Mouse (Mus musculus) midbrain, embryonic 16.5 days (tissue): Measurements from ENCODE around the gene Ncf4. TPM values are rescaled to one million over a fixed set of nuclear protein-coding genes. Genes with fewer than 3 reads are reported as not detected.

Experiments
- ATAC-seq: fragments of 200-750 bp; cut with Nextera tagmentation; 2 replicates; pipeline ENCODE4 v1.8.0; 2017; ENCODE audit warnings: moderate TSS enrichment
- H3K27ac ChIP-seq: fragments of 300-500 bp; sonication (generic); 2 replicates; pipeline ENCODE4 v1.5.1; 2014; ENCODE audit warnings: mild to moderate bottlenecking, low read length, mixed read lengths
- H3K27me3 ChIP-seq: fragments of 300-500 bp; sonication (generic); 2 replicates; pipeline ENCODE4 v1.6.1; 2014; ENCODE audit warnings: low read depth, low read length, mixed read lengths; ENCODE audit not compliant: control insufficient read depth, insufficient read depth
- H3K36me3 ChIP-seq: fragments of 300-500 bp; sonication (generic); 2 replicates; pipeline ENCODE4 v1.6.1; 2014; ENCODE audit warnings: mild to moderate bottlenecking, low read length, moderate library complexity, mixed read lengths; ENCODE audit not compliant: control insufficient read depth, insufficient read depth
- H3K4me1 ChIP-seq: fragments of 300-500 bp; sonication (generic); 2 replicates; pipeline ENCODE4 v1.6.1; 2014; ENCODE audit warnings: mild to moderate bottlenecking, low read length, mixed read lengths; ENCODE audit not compliant: control insufficient read depth, insufficient read depth
- H3K4me2 ChIP-seq: fragments of 300-500 bp; sonication (generic); 2 replicates; pipeline ENCODE4 v1.6.1; 2014; ENCODE audit warnings: mild to moderate bottlenecking, low read length, mixed read lengths
- H3K4me3 ChIP-seq: fragments of 300-500 bp; sonication (generic); 2 replicates; pipeline ENCODE4 v1.5.1; 2014; ENCODE audit warnings: low read depth, mild to moderate bottlenecking, low read length, moderate library complexity, mixed read lengths
- H3K9ac ChIP-seq: fragments of 300-500 bp; sonication (generic); 2 replicates; pipeline ENCODE4 v1.6.1; 2014; ENCODE audit warnings: low read depth, low read length, mixed read lengths
- H3K9me3 ChIP-seq: fragments of 300-500 bp; sonication (generic); replicated peaks from 2 replicates; pipeline ENCODE4 v1.6.1; 2014; ENCODE audit warnings: mild to moderate bottlenecking, low read length, mixed read lengths; ENCODE audit not compliant: control insufficient read depth, poor library complexity, severe bottlenecking
- WGBS: fragments of 180-500 bp; shearing (Covaris S2); extraction: QIAGEN DNeasy Blood & Tissue Kit; methylation state at CpG from one replicate; pipeline ENCODE4 v1.1.7; 2014; 5-methylcytosine and 5-hydroxymethylcytosine counted together
- polyA plus RNA-seq: library from polyadenylated mRNA; unstranded; fragments of >200 nt; fragmentation: Nextera tagmentation; extraction: Ambion mirVana; gene quantifications from 2 replicates; pipeline ENCODE4 v1.2.1, GENCODE M21; 2015

Gene Ncf4
- 0.54 and 1.6 TPM in 2 replicates for polyA plus RNA-seq

- Histone ChIP-seq H3K27ac (no peak within 1 kb of the TSS), H3K27me3 (no peaks in the 10 kb centered on the region), H3K36me3 (no peaks in the 10 kb centered on the region), H3K4me2 (no peak within 1 kb of the TSS), H3K9ac (no peak within 1 kb of the TSS), H3K4me3 (no peak within 1 kb of the TSS), H3K4me1 (no peaks in the 10 kb centered on the region), H3K9me3 (no peaks in the 10 kb centered on the region)
- no peak for ATAC-seq
- 66% methylated on average over 7 of the region's 7 CpGs for WGBS
Observed at GRCm38 (mm10) chr15:78244695-78245492, at the start of gene Ncf4. Ncf4 (plus strand) TSS chr15:78244801.

GRCm38 (mm10) chr15:78195096-78195880, 49.3 kb upstream of the Ncf4 start:
- H3K9me3 ChIP-seq, result no peaks in the 10 kb centered on the region

GRCm38 (mm10) chr15:78204053-78204847, 40.4 kb upstream of the Ncf4 start:
- Histone ChIP-seq H3K4me1 (peaks cover 2% of the 10 kb centered on the region; the same call in 1 of the 2 replicates), H3K9ac (peak overlapping the region; percentile 55), H3K9me3 (no peaks in the 10 kb centered on the region), H3K27me3 (peaks cover 34% of the 10 kb centered on the region), H3K4me3 (peak overlapping the region; percentile 36), H3K27ac (no peak overlapping the region), H3K4me2 (peak overlapping the region; percentile 70), H3K36me3 (no peaks in the 10 kb centered on the region)
- under 1% methylated on average over 41 of the region's 41 CpGs for WGBS
- ATAC-seq, result peak; percentile 88

More at GRCm38 (mm10) chr15:78195096-78195880, 49.3 kb upstream of the Ncf4 start:
- Histone ChIP-seq H3K27me3 (no peaks in the 10 kb centered on the region), H3K9ac (no peak overlapping the region), H3K4me3 (no peak overlapping the region), H3K27ac (no peak overlapping the region), H3K4me2 (no peak overlapping the region), H3K4me1 (no peaks in the 10 kb centered on the region), H3K36me3 (no peaks in the 10 kb centered on the region)
- no peak for ATAC-seq
- WGBS, result 83% methylated on average over 28 of the region's 28 CpGs

GRCm38 (mm10) chr15:78205192-78205591, 39.4 kb upstream of the Ncf4 start:
- Histone ChIP-seq H3K4me2 (no peak overlapping the region), H3K27ac (no peak overlapping the region), H3K4me3 (no peak overlapping the region), H3K36me3 (no peaks in the 10 kb centered on the region), H3K4me1 (peaks cover 2% of the 10 kb centered on the region; the same call in 1 of the 2 replicates), H3K9ac (no peak overlapping the region), H3K9me3 (no peaks in the 10 kb centered on the region), H3K27me3 (peaks cover 34% of the 10 kb centered on the region)
- WGBS, result 39% methylated on average over 3 of the region's 3 CpGs
- ATAC-seq, result no peak

GRCm38 (mm10) chr15:78206312-78206711, 38.3 kb upstream of the Ncf4 start, which contains the start of gene Pvalb:
Pvalb (minus strand) TSS chr15:78206400.
- Histone ChIP-seq H3K9ac (no peak within 1 kb of the TSS), H3K27me3 (peaks cover 34% of the 10 kb centered on the region), H3K36me3 (no peaks in the 10 kb centered on the region), H3K9me3 (no peaks in the 10 kb centered on the region), H3K27ac (no peak within 1 kb of the TSS), H3K4me1 (peaks cover 2% of the 10 kb centered on the region; the same call in 1 of the 2 replicates), H3K4me2 (no peak within 1 kb of the TSS), H3K4me3 (no peak within 1 kb of the TSS)
- no peak for ATAC-seq
- WGBS, result 88% methylated on average over 7 of the region's 7 CpGs

- Histone ChIP-seq H3K27ac (no peak overlapping the region), H3K4me1 (no peaks in the 10 kb centered on the region), H3K4me2 (no peak overlapping the region), H3K27me3 (peaks cover 12% of the 10 kb centered on the region), H3K9ac (no peak overlapping the region), H3K4me3 (no peak overlapping the region), H3K36me3 (no peaks in the 10 kb centered on the region), H3K9me3 (no peaks in the 10 kb centered on the region)
- 86% methylated on average over 4 of the region's 4 CpGs for WGBS
- no peak for ATAC-seq
Observed at GRCm38 (mm10) chr15:78210203-78210602, 34.4 kb upstream of the Ncf4 start.

GRCm38 (mm10) chr15:78211367-78211766, 33.2 kb upstream of the Ncf4 start:
- Histone ChIP-seq H3K27me3 (peaks cover 2% of the 10 kb centered on the region), H3K4me1 (no peaks in the 10 kb centered on the region), H3K9me3 (no peaks in the 10 kb centered on the region), H3K27ac (no peak overlapping the region), H3K4me2 (no peak overlapping the region), H3K36me3 (no peaks in the 10 kb centered on the region), H3K4me3 (no peak overlapping the region), H3K9ac (no peak overlapping the region)
- no peak for ATAC-seq
- 84% methylated on average over 8 of the region's 8 CpGs for WGBS

GRCm38 (mm10) chr15:78215269-78215668, 29.3 kb upstream of the Ncf4 start:
- Histone ChIP-seq H3K27ac (no peak overlapping the region), H3K9me3 (no peaks in the 10 kb centered on the region), H3K4me1 (no peaks in the 10 kb centered on the region), H3K9ac (no peak overlapping the region), H3K4me2 (no peak overlapping the region), H3K4me3 (no peak overlapping the region), H3K36me3 (no peaks in the 10 kb centered on the region), H3K27me3 (no peaks in the 10 kb centered on the region)
- WGBS, result 87% methylated on average over 9 of the region's 9 CpGs
- ATAC-seq, result no peak
